Mouse (Mus musculus): ENCODE measurements around the gene Mrgbp. TPM values are rescaled to one million over a fixed set of nuclear protein-coding genes. Genes with fewer than 3 reads are reported as not detected.
A peak's percentile ranks its signal among the peaks of the same experiment; 100 is the strongest.

Gene Mrgbp
- 40.3 and 44.9 TPM in 2 replicates for total RNA-seq (2012; rRNA removed)
- polyA plus RNA-seq (2012; ENCODE audit: insufficient read depth in 1 of 2, insufficient read length in 2 of 2, low read depth in 1 of 2, low replicate concordance in 2 of 2, missing spikeins in 1 of 2): 10 to 100 TPM in 1 of 2 experiments, not detected in 1; 54.5 TPM

DNA sequence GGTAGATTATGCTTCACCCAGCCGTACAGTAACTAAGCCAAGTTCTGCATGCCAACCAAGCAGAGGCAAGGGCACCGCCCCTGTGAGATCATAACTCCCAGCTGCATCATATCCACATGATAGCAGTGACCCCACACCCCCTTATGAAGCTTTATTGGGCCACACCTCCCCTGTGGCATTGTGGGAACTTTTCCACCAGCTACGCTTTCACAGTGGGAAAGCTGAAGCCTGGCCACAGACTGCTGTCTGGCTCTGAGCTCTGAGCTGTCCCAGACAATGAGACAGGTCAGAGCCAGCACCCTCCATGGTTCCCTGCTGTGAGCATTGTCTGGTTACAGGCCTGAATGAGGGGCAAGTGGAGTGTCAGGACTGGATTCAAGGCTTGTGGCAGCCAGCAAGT, at the start of gene Mrgbp:
TSS of gene Mrgbp (plus strand) at position 303 of the 400 bp plus-strand sequence.
- Histone ChIP-seq H3K9me3 (replicated peaks; ENCODE audit: insufficient read depth, low read length) (no peaks in the 10 kb centered on the region), H3K27ac (ENCODE audit: control insufficient read depth, low read depth, low read length) (peak within 1 kb of the TSS; percentile 38), H3K9ac (ENCODE audit: control insufficient read depth, low read depth, low read length, poor library complexity, severe bottlenecking) (peak within 1 kb of the TSS; percentile 50), H3K27me3 (ENCODE audit: control insufficient read depth in 1 of 2, insufficient read depth in 2 of 2, low read length in 2 of 2) (no peaks in the 10 kb centered on the region), H3K36me3 (ENCODE audit: control insufficient read depth in 1 of 2, insufficient read depth in 2 of 2, low read length in 2 of 2) (peaks cover 0 to 20% of the 10 kb centered on the region in 2 experiments; a peak in 3 of 4 replicates), H3K4me3 (ENCODE audit: control insufficient read depth in 1 of 2, insufficient read depth in 1 of 2, low read depth in 2 of 2, low read length in 2 of 2) (peak within 1 kb of the TSS; percentile 4 to 28; a peak in 1 of 4 replicates), H3K4me1 (ENCODE audit: control insufficient read depth in 1 of 2, insufficient read depth in 2 of 2, low read length in 2 of 2) (peaks cover 5 to 22% of the 10 kb centered on the region in 2 experiments), H3K79me2 (ENCODE audit: control insufficient read depth, insufficient read depth, low read length, poor library complexity) (peaks cover 14% of the 10 kb centered on the region)
- DNase-seq (ENCODE audit: low read depth, low spot score): peak; percentile 64
- TF ChIP-seq TBP (IDR thresholded peaks at IDR 0.05; ENCODE audit: low read depth, low read length): no peak
- TF ChIP-seq ETS1 (IDR thresholded peaks at IDR 0.05; ENCODE audit: low read depth, low read length): peak; percentile 89
- peak; percentile 58 for TF ChIP-seq SIN3A (IDR thresholded peaks at IDR 0.05; ENCODE audit: low read length)
- TF ChIP-seq MYC (IDR thresholded peaks at IDR 0.05; ENCODE audit: low read depth, low read length): peak; percentile 30; the same call in 1 of the 2 replicates
- TF ChIP-seq USF1 (IDR thresholded peaks at IDR 0.05; ENCODE audit: low read depth, low read length): no peak
- peak; percentile 48; the same call in 1 of the 2 replicates for TF ChIP-seq HCFC1 (IDR thresholded peaks at IDR 0.05; ENCODE audit: low read depth, low read length)
- no peak for TF ChIP-seq ELF1 (IDR thresholded peaks at IDR 0.05; ENCODE audit: low read depth, low read length)

DNA sequence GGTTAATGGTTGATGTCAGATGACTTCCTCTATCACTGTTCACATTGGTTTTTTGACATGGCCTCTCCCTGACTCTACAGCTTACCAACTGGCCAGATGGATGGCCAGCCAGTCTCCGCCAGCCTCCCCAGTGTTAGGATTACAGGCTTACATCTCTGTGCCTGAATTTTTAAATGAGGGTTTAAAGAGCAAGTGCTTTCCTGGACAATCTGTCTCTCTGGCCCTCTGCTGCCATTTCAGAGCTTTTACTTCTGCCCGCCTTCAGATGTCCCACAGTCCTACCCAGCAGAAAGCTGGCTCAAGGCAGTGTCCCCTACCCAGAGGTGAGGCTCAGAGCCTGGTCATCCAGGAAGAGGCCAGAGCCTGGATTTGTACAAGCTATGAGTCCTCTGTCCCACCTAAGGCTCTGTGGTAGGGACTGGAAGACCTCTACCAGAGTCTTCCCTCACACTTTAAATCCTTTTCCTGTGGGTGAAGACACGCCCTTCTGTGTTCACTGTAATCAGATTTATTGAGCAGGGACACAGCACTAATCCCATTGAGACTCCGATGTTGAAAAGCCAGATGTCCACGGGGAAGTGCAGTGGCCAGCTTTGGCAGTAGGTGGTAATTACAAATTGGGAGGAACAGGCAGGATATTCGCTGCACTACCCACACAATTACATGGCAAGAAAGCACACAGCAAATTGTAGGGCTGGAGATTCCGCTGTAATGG, 49.3 kb upstream of the Mrgbp start:
- no peak for TF ChIP-seq ZNF384 (IDR thresholded peaks at IDR 0.05; ENCODE audit: low read depth, low read length)
- H3K27ac ChIP-seq (ENCODE audit: control insufficient read depth, low read depth, low read length): no peak overlapping the region
- H3K4me3 ChIP-seq (ENCODE audit: control insufficient read depth in 1 of 2, insufficient read depth in 1 of 2, low read depth in 2 of 2, low read length in 2 of 2): no peak overlapping the region
- DNase-seq (ENCODE audit: low read depth, low spot score): no peak
- no peaks in the 10 kb centered on the region for H3K79me2 ChIP-seq (ENCODE audit: control insufficient read depth, insufficient read depth, low read length, poor library complexity)
- no peaks in the 10 kb centered on the region for H3K9me3 ChIP-seq (replicated peaks; ENCODE audit: insufficient read depth, low read length)
- H3K9ac ChIP-seq (ENCODE audit: control insufficient read depth, low read depth, low read length, poor library complexity, severe bottlenecking): no peak overlapping the region
- H3K36me3 ChIP-seq (ENCODE audit: control insufficient read depth in 1 of 2, insufficient read depth in 2 of 2, low read length in 2 of 2): no peaks in the 10 kb centered on the region
- H3K4me1 ChIP-seq (ENCODE audit: control insufficient read depth in 1 of 2, insufficient read depth in 2 of 2, low read length in 2 of 2): no peaks in the 10 kb centered on the region
- peaks cover 0 to 4% of the 10 kb centered on the region in 2 experiments; a peak in 3 of 4 replicates for H3K27me3 ChIP-seq (ENCODE audit: control insufficient read depth in 1 of 2, insufficient read depth in 2 of 2, low read length in 2 of 2)

DNA sequence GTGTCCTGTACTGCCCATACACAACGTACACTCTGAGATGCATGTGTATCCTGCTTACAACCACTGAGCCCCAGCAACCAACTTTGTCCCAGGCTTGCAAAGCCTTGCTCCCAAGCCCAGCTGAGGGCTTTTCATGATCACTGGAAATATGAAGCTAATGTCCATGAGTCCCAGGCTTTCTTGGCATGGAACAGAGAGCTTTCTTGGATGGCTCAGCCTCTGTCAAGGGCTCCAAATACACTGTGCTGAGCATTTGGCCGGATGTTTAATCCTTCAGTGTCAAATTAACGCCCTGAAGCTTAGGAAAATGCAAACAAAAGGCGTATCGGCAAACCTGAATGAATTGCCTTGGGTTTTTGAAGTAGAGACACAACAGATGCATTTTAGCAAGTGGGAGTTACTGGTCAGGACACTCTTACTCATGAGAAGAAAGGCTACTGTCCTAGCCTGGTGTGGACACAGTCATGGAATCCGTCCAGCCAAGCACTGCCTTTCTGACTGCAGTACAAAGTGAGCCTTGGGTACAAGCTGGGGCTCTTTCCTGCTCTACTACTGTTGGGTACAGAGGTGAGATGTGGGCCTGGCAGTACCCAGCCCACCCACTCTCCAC, 48.6 kb upstream of the Mrgbp start:
- no peak overlapping the region for H3K4me3 ChIP-seq (ENCODE audit: control insufficient read depth in 1 of 2, insufficient read depth in 1 of 2, low read depth in 2 of 2, low read length in 2 of 2)
- H3K27me3 ChIP-seq (ENCODE audit: control insufficient read depth in 1 of 2, insufficient read depth in 2 of 2, low read length in 2 of 2): peaks cover 0 to 4% of the 10 kb centered on the region in 2 experiments; a peak in 3 of 4 replicates
- no peaks in the 10 kb centered on the region for H3K36me3 ChIP-seq (ENCODE audit: control insufficient read depth in 1 of 2, insufficient read depth in 2 of 2, low read length in 2 of 2)
- H3K27ac ChIP-seq (ENCODE audit: control insufficient read depth, low read depth, low read length): no peak overlapping the region
- H3K79me2 ChIP-seq (ENCODE audit: control insufficient read depth, insufficient read depth, low read length, poor library complexity): no peaks in the 10 kb centered on the region
- no peak overlapping the region for H3K9ac ChIP-seq (ENCODE audit: control insufficient read depth, low read depth, low read length, poor library complexity, severe bottlenecking)
- no peak for DNase-seq (ENCODE audit: low read depth, low spot score)
- TF ChIP-seq ZMIZ1 (IDR thresholded peaks at IDR 0.05; ENCODE audit: low read depth, low read length): no peak
- no peak for TF ChIP-seq KAT2A (conservative IDR thresholded peaks at IDR 0.05; ENCODE audit: low read depth, low read length)
- TF ChIP-seq MAX (IDR thresholded peaks at IDR 0.05; ENCODE audit: low read length): no peak
- TF ChIP-seq ZNF384 (IDR thresholded peaks at IDR 0.05; ENCODE audit: low read depth, low read length): no peak
- no peak for TF ChIP-seq TBP (IDR thresholded peaks at IDR 0.05; ENCODE audit: low read depth, low read length)
- TF ChIP-seq USF1 (IDR thresholded peaks at IDR 0.05; ENCODE audit: low read depth, low read length): no peak
- no peak for TF ChIP-seq TAL1 (IDR thresholded peaks at IDR 0.05; ENCODE audit: low read length)
- no peak for TF ChIP-seq MEF2A (IDR thresholded peaks at IDR 0.05; ENCODE audit: extremely low read depth, insufficient replicate concordance, low read depth, low read length, poor library complexity, severe bottlenecking)
- TF ChIP-seq UBTF (IDR thresholded peaks at IDR 0.05; ENCODE audit: borderline replicate concordance, insufficient read depth, low read depth, low read length): no peak
- no peak for TF ChIP-seq GABPA (IDR thresholded peaks at IDR 0.05; ENCODE audit: low read depth, low read length)
- no peak for TF ChIP-seq TCF12 (IDR thresholded peaks at IDR 0.05; ENCODE audit: low read depth, low read length)
- TF ChIP-seq MAZ (IDR thresholded peaks at IDR 0.05; ENCODE audit: low read depth, low read length): no peak
- no peak for TF ChIP-seq MXI1 (IDR thresholded peaks at IDR 0.05; ENCODE audit: low read depth, low read length)
- TF ChIP-seq JUND (IDR thresholded peaks at IDR 0.05; ENCODE audit: low read depth, low read length): no peak
- no peak for TF ChIP-seq HCFC1 (IDR thresholded peaks at IDR 0.05; ENCODE audit: low read depth, low read length)
- TF ChIP-seq RCOR1 (IDR thresholded peaks at IDR 0.05; ENCODE audit: low read depth, low read length): no peak
- H3K4me1 ChIP-seq (ENCODE audit: control insufficient read depth in 1 of 2, insufficient read depth in 2 of 2, low read length in 2 of 2): no peaks in the 10 kb centered on the region
- no peaks in the 10 kb centered on the region for H3K9me3 ChIP-seq (replicated peaks; ENCODE audit: insufficient read depth, low read length)
